Mouse (Mus musculus) limb, embryonic 14.5 days (tissue): Measurements from ENCODE around the gene Uap1l1. TPM values are rescaled to one million over a fixed set of nuclear protein-coding genes. Genes with fewer than 3 reads are reported as not detected.

Source experiments
- ATAC-seq: fragments of 200-750 bp; cut with Nextera tagmentation; 2 replicates; pipeline ENCODE4 v1.8.0; 2017; ENCODE audit warnings: low read depth, moderate number of reproducible peaks, moderate TSS enrichment; ENCODE audit not compliant: low FRiP score
- DNase-seq: peaks from one replicate; pipeline ENCODE4 v3.0.0-alpha.2; 2015; ENCODE audit warnings: low spot score
- H3K27ac ChIP-seq: fragments of 300-500 bp; sonication (generic); replicated peaks from 2 replicates; pipeline ENCODE4 v1.5.1; 2014; ENCODE audit warnings: low read depth, mild to moderate bottlenecking, low read length, moderate library complexity, mixed read lengths
- H3K27me3 ChIP-seq: fragments of 300-500 bp; sonication (generic); 2 replicates; pipeline ENCODE4 v1.6.1; 2014; ENCODE audit warnings: low read length, mixed read lengths; ENCODE audit not compliant: control insufficient read depth, insufficient read depth
- H3K36me3 ChIP-seq: fragments of 300-500 bp; sonication (generic); 2 replicates; pipeline ENCODE4 v1.6.1; 2014; ENCODE audit warnings: mild to moderate bottlenecking, low read length, moderate library complexity, mixed read lengths; ENCODE audit not compliant: control insufficient read depth, insufficient read depth
- H3K4me1 ChIP-seq: fragments of 300-500 bp; sonication (generic); 2 replicates; pipeline ENCODE4 v1.6.1; 2014; ENCODE audit warnings: antibody characterized with exemption, low read length, mixed read lengths; ENCODE audit not compliant: control insufficient read depth, insufficient read depth
- H3K4me2 ChIP-seq: fragments of 300-500 bp; sonication (generic); replicated peaks from 2 replicates; pipeline ENCODE4 v1.6.1; 2014; ENCODE audit warnings: low read depth, mild to moderate bottlenecking, low read length, moderate library complexity; ENCODE audit not compliant: severe bottlenecking
- H3K4me3 ChIP-seq: fragments of 300-500 bp; sonication (generic); replicated peaks from 2 replicates; pipeline ENCODE4 v1.5.1; 2014; ENCODE audit warnings: low read length
- H3K9ac ChIP-seq: fragments of 300-500 bp; sonication (generic); 2 replicates; pipeline ENCODE4 v1.6.1; 2014; ENCODE audit warnings: mild to moderate bottlenecking, low read depth, low read length, moderate library complexity; ENCODE audit not compliant: severe bottlenecking
- H3K9me3 ChIP-seq: fragments of 300-500 bp; sonication (generic); 2 replicates; pipeline ENCODE4 v1.6.1; 2016; ENCODE audit warnings: low read length; ENCODE audit not compliant: control insufficient read depth
- POLR2A ChIP-seq: fragments of 200-500 bp; IDR thresholded peaks from 2 replicates; pipeline ENCODE4 v1.8.0; 2012; ENCODE audit warnings: inconsistent platforms, mild to moderate bottlenecking, moderate library complexity, borderline replicate concordance; ENCODE audit not compliant: insufficient read depth, insufficient read length; ENCODE audit errors: extremely low read depth
- WGBS: fragments of 180-500 bp; shearing (Covaris S2); extraction: QIAGEN DNeasy Blood & Tissue Kit; methylation state at CpG from one replicate; pipeline ENCODE4 v1.1.7; 2014; 5-methylcytosine and 5-hydroxymethylcytosine counted together
- polyA plus RNA-seq, 2 experiments: library from polyadenylated mRNA; depleted of rRNA in 1 of 2; stranded (reverse) in 1 of 2; unstranded in 1 of 2; fragments of >200 nt; fragmentation: Nextera tagmentation in 1 of 2; extraction: Ambion mirVana in 1 of 2; gene quantifications; 2 replicates each; pipeline versions ENCODE4 v1.2.1 to v1.2.3; 2012 to 2014

The Uap1l1 gene
- polyA plus RNA-seq, 2 experiments: 8.2 to 15.8 TPM

DNA sequence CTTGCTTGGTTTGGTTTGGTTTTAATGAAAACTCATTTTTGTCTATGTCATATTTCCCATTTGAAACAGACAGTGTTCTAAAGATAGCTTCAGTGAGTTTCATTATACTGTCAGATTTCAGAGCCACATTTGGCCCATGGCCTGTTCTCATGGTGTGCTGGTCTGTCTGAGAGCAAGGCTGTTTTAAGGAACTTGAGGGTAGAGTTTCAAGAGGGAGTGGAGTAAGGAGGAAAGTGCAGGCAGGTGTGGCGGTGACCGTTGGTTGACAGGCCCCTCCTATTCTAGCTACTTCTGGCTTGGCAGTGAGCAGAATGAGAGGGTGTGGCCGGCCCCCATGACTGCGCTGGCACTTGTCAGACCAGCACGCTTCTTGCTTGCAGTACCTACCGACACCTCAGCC lies 27.2 kb downstream of the Uap1l1 start:
- Histone ChIP-seq H3K4me2 (no peak overlapping the region), H3K4me3 (no peak overlapping the region), H3K4me1 (peaks cover 3% of the 10 kb centered on the region), H3K36me3 (peaks cover 76% of the 10 kb centered on the region), H3K9me3 (no peaks in the 10 kb centered on the region), H3K27ac (no peak overlapping the region), H3K27me3 (no peaks in the 10 kb centered on the region), H3K9ac (no peak overlapping the region)
- no peak for DNase-seq
- 92% methylated on average over 6 of the region's 6 CpGs for WGBS
- no peak for ATAC-seq
- no peak for TF ChIP-seq POLR2A

GRCm38 (mm10) chr2:25333569-25333968 lies 31.9 kb downstream of the Uap1l1 start:
- Histone ChIP-seq H3K36me3 (peaks cover 45% of the 10 kb centered on the region), H3K27ac (no peak overlapping the region), H3K9ac (peak overlapping the region; percentile 71), H3K27me3 (no peaks in the 10 kb centered on the region), H3K4me1 (peaks cover 9% of the 10 kb centered on the region), H3K4me3 (peak overlapping the region; percentile 94), H3K9me3 (no peaks in the 10 kb centered on the region), H3K4me2 (peak overlapping the region; percentile 80)
- DNase-seq: no peak
- no peak for TF ChIP-seq POLR2A
- WGBS: 83% methylated on average over 2 of the region's 2 CpGs
- no peak for ATAC-seq

GRCm38 (mm10) chr2:25332286-25333160 lies 33.0 kb downstream of the Uap1l1 start, which contains the start of gene Man1b1:
Man1b1 (plus strand) TSS chr2:25332338.
- peak; percentile 78; the same call in 1 of the 2 replicates for TF ChIP-seq POLR2A
- peak; percentile 100 for DNase-seq
- WGBS: 2% methylated on average over 77 of the region's 78 CpGs
- Histone ChIP-seq H3K27ac (peak within 1 kb of the TSS; percentile 89), H3K4me3 (peak within 1 kb of the TSS; percentile 94), H3K36me3 (peaks cover 35% of the 10 kb centered on the region), H3K4me1 (peaks cover 9% of the 10 kb centered on the region), H3K9ac (peak within 1 kb of the TSS; percentile 94), H3K27me3 (no peaks in the 10 kb centered on the region), H3K4me2 (peak within 1 kb of the TSS; percentile 80), H3K9me3 (no peaks in the 10 kb centered on the region)
- ATAC-seq: peak; percentile 98

DNA sequence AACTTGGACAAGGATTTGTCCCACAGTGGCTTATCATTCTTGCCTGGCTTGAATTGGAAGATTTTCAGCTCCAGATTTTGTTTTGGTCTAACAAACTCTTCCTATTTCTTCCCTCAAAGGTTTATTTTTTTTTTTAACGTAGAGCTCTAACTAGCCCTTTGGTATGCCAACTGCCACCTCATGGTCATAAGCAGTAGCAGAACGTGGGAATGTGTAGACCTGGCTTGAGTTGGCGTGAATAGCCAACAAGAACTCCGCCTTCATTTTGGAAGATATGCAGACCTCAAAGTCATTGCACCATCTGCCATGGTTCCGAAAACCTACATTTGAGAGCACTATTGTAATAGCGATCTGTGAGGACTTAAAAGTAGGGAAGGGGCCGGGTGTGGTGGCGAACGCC lies 34.0 kb downstream of the Uap1l1 start:
- DNase-seq: no peak
- Histone ChIP-seq H3K27me3 (no peaks in the 10 kb centered on the region), H3K27ac (no peak overlapping the region), H3K9ac (peak overlapping the region; percentile 94), H3K4me1 (peaks cover 9% of the 10 kb centered on the region), H3K36me3 (peaks cover 24% of the 10 kb centered on the region), H3K4me2 (peak overlapping the region; percentile 71), H3K9me3 (no peaks in the 10 kb centered on the region), H3K4me3 (peak overlapping the region; percentile 94)
- no peak for ATAC-seq
- 59% methylated on average over 9 of the region's 9 CpGs for WGBS
- no peak for TF ChIP-seq POLR2A

DNA sequence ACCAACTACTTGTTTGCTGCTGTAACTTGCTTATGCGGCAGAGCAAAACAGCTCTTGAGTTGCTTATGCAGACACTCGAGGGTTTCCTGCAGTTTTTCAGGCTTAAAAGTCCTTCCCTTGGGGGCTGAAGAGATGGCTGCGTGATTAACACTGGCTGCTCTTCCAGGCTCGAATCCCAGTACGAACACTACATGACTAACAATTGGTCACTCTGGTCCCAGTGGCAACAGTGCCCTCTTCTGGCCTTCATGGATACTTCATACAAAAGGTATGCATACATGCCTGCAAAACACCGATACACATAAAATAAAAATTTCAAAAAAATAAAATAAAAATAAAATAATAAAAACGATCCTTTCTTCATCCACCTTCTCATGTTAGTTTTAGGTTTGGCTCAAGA lies 37.0 kb downstream of the Uap1l1 start:
- no peaks in the 10 kb centered on the region for H3K36me3 ChIP-seq
- no peak overlapping the region for H3K9ac ChIP-seq
- no peak overlapping the region for H3K4me2 ChIP-seq
- H3K27ac ChIP-seq: no peak overlapping the region
- no peak overlapping the region for H3K4me3 ChIP-seq
- H3K27me3 ChIP-seq: no peaks in the 10 kb centered on the region
- H3K9me3 ChIP-seq: no peaks in the 10 kb centered on the region
- DNase-seq: no peak
- 40% methylated on average over 7 of the region's 7 CpGs for WGBS
- TF ChIP-seq POLR2A: no peak
- peaks cover 7% of the 10 kb centered on the region for H3K4me1 ChIP-seq
- no peak for ATAC-seq
